Mouse (Mus musculus): Measurements from ENCODE around the gene Fbxo9.

Fbxo9 gene

GRCm38 (mm10) chr9:78064121-78064520 is 44.7 kb downstream of the Fbxo9 start:
- peak; percentile 16 for DNase-seq

GRCm38 (mm10) chr9:78062392-78062791 is 46.5 kb downstream of the Fbxo9 start:
- no peak for DNase-seq

- no peak for DNase-seq
Observed at GRCm38 (mm10) chr9:78059525-78060120, 49.2 kb downstream of the Fbxo9 start.

- no peak for DNase-seq
Observed at GRCm38 (mm10) chr9:78054298-78054697, 54.6 kb downstream of the Fbxo9 start.

- DNase-seq: no peak
Observed at GRCm38 (mm10) chr9:78053821-78054220, 55.0 kb downstream of the Fbxo9 start.

GRCm38 (mm10) chr9:78051677-78052076 is 57.2 kb downstream of the Fbxo9 start, which contains the start of gene Gcm1:
Gene Gcm1, plus strand, starts transcription at chr9:78051924.
- DNase-seq: no peak

GRCm38 (mm10) chr9:78050452-78050970 is 58.4 kb downstream of the Fbxo9 start:
- DNase-seq: no peak

- peak; percentile 11 for DNase-seq
Observed at GRCm38 (mm10) chr9:78046755-78047154, 62.1 kb downstream of the Fbxo9 start.

GRCm38 (mm10) chr9:78045171-78045570 is 63.7 kb downstream of the Fbxo9 start:
- DNase-seq: no peak

GRCm38 (mm10) chr9:78038755-78039489 is 69.9 kb downstream of the Fbxo9 start:
- DNase-seq: peak; percentile 83

GRCm38 (mm10) chr9:78035831-78036230 is 73.0 kb downstream of the Fbxo9 start:
- DNase-seq: no peak

GRCm38 (mm10) chr9:78035296-78035695 is 73.6 kb downstream of the Fbxo9 start:
- no peak for DNase-seq

- DNase-seq: no peak
Observed at GRCm38 (mm10) chr9:78032930-78033329, 75.9 kb downstream of the Fbxo9 start.

All from lung, postnatal 14 days (tissue).